Mouse (Mus musculus) embryo, embryonic 10.5 days (tissue): ENCODE measurements around the gene Ctrl.

Source experiments
- DNase-seq: peaks from one replicate; pipeline ENCODE4 v3.0.0-alpha.2; 2015; ENCODE audit warnings: low spot score

Ctrl gene

DNA sequence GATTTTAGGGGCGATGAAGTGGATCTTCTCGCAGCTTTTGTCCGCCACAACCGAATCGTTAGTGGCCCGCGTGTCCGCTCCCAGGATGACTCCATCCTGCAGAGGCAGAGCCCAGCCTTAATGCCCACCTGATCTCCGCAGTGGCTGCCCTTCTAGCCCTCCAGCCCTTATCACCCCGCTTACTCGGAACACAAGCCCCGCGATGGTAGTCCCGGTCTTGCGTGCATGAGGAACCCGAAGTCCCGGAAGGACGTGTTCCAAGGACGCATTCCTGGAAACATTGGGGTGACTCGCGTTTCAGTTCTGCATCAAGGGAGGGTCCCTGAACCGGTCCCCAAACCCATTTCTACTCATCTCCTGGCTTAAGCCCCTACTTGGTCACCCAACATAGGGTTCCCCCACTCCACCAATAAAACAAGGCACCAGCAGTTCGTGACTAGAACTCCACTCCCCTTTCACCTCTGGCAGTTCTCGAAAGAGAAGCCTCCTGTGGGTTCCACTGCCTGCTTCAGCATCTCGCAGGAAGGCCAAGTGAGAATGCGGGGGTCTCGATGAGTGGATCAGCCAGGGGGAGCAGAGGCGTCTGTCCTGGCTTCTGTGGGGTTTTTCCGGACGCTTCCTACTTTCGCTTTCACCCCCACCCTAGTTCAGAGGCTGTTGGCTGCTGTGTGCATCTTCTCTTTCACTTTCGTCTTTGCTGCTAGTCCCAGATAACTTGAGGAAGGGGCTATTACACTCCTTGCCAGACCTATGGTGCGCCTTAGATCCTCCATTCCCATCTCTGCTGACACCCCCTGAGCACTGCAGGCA is 4.0 kb upstream of the Ctrl start:
- peak; percentile 39 for DNase-seq

DNA sequence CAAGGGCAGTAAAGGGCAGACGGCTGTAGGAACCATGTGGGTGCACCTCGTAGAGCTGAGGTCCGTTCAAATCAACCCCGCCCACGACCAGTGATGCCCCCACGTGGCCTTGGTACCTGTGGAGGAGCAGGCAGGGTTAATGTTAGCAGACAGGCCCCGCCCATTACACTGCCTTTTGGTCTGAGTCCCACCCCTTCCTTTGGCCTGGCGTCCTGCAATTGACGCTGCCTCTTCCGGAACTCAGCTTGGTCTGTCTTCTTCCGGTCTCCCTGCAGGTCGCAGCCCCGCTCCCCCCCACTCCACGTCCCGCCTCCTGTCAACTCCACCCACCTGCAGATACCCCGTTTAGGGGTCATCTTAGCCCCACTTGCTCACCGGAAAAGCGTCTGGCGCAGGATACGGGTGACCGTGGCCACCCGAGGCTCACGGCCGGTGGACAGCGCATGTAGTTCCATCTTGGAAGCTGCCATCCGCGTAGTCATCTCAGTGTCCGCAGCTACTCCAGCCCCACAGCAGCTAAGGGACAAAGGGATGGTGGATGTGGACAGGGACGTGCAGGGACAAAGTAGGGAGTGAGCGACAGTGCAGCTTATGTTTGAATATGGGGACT is 3.3 kb upstream of the Ctrl start:
- DNase-seq, result peak; percentile 96

DNA sequence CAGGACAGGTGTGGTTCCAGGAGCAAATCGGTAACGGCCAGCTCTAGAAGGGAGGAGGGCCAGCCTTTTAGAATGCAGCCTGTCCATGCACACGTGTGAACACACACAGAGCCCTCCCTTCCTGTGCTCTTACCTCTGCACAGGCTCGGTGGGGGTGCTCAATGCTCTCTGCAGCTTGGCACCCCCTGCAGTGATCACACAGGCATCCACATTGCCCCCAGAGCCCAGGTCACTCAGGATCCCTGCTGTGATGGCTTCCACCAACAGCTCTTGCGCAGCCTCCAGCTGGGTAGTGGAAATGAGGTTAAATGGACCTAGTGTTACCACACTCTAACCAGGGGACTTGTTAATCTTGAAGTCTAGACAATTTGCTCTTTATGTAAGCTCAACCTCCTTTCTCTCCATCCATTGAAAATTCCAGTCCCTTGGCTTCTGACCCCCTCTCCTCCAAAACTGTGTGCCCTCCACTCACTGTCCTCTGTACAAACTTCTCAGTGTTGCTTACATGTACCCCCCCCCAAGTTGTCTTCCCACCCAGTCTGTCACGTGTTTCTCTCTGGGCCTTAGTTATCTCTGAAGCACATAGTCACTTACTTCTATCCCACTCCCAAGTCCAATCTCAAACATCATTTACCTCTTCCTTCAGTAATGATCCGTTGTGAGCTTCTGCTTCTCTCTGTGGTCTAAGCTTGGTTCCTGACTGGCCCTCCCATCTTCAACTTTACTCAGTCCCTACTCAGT is 2.4 kb upstream of the Ctrl start:
- DNase-seq, result no peak

DNA sequence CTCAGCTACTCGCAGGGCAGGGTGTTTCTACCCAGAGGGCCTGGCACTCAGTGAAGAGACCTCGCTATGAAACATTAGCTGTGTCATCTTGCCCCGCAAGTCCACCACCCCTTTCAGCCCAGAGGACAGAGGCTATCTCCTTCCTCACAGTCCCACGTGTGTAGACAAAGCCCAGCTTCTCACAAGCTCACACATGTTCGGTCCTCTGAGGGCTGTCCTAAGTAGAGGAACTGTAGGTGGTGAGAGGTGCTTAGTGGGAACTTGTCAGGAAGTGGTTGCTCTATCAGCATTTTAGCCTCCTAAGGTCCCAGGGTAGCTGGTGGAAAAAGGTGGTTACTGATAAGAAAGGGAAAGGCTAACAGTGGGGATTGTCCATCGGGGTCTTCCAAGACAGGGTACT is 1.4 kb upstream of the Ctrl start:
- DNase-seq, result no peak

DNA sequence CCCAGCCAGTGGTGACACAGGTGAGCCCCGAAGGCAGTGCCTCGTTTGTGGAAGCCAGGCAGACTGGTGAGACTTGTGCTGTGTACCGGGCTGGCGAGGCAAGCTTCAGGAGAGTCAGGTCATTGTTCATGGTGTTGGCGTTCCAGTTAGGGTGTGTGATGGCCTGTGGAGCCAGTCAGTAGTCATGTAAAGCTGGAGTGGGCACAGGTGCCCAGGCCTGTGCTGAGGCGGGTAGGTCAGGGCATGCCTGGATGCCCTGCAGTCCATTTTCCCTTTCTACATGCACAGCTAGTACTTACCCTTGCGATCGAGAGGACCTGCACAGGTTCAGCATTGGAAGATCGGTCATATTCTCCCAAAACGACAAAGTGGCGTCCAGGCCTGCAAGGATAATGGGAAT is 1.1 kb downstream of the Ctrl start:
- DNase-seq, result no peak

DNA sequence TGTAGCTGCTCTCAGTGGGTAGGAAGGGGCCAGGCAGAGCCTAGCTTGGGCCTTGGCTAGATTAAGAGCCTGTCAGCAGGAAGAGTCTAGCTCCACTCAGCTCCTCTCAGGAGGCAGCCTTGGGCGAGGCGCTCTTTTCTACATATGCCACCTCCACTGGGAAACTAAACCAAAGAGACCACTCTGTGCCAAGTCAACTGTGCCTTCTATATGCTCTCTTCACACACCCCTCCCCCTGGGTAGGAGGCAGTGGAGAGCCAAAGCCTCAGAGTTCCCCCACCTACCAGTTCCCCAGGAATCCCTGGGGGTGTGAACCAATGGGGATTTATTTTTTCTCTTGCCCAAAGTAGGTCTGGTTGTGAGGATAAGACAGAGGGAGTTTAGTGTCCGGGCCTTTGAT is 2.4 kb downstream of the Ctrl start:
- DNase-seq, result no peak

DNA sequence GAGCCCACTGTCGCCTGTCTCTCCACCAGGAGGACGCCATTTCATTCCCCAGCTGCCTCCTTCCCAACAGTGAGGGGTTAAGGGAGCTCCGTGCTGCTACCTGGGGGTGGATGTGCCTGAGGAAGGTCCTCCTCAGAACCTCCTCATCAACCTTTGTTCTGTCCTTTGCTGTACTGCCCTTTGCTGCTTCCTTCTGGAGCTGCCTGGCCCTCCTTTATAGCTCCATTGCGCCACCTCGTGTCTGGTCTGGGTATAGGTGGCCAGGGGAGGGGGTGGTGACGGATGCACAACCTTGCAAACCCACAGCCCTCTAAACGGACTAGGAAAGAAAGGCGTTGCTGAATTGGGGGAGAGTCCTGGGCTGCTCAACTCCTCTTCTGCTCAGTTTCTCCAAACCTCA is 3.1 kb downstream of the Ctrl start:
- peak; percentile 86 for DNase-seq

DNA sequence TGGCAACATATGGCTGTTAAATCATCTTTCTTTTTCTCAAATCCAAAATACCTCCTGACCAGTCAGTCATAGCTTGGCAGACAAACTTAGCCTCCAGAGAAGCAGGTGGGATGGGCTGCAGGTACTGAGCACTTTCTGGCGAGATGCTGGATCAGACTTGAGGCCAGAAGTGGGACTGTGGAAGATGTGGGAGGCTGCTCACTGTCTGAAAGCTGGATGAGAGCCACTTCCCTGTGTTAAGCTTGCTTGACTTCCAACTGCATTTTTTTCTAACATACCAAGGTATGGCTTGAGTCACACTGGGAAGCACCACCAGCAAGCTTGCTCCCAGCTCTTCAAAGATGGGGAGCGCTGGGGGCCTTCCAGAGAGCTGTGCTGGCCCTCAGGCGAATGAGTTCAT is 8.5 kb downstream of the Ctrl start:
- DNase-seq, result no peak

DNA sequence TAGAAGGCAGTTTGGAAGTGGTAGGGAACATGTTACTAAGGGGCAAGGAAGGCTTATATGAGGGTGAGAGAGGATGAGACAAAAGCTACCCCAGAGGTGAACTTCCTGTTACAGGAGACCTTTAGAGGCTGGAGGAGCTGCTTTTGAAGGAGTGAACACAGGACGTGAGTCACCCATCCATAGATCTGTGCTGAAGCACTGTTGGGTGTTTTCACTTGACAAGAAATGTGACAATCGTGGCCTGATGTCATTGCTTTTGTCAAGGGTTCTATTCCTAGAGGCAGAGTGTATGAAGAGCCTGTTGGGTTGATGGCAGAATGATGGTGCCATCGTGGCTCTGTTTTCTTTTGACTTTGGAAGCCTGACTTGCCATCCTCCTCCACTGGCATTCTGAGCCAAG is 14.3 kb downstream of the Ctrl start:
- no peak for DNase-seq

DNA sequence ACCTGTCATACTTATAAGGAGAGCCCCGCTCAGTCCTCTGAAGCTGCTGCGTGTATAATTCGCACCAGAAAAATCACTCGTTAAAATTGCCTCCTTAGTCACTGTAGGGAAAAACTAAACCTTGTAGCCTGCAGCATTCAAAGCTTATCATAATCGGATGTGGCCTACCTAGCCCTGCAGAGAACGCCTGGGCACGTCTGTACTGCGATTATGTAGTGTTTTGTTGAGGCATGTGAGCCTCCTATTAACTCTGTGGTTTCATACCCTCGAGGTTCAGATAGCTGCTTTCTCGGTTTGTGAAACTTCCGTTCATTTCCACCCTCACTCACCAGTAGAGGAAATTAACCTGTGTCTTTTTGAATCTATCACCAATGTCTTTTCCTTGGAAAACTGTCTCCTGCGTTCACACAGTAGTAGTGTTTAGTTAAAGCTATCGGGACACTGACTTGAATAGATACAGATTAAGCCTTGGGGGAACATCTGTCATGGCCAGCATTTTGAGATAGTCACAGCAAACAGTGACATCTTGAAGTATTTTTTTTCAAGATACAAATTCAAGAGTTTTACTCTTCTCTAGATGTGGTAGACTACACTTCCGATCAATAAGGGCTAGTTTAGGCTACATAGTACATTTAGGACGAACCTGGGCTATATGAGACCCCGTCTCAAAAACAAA is 32.6 kb downstream of the Ctrl start:
- DNase-seq, result no peak

DNA sequence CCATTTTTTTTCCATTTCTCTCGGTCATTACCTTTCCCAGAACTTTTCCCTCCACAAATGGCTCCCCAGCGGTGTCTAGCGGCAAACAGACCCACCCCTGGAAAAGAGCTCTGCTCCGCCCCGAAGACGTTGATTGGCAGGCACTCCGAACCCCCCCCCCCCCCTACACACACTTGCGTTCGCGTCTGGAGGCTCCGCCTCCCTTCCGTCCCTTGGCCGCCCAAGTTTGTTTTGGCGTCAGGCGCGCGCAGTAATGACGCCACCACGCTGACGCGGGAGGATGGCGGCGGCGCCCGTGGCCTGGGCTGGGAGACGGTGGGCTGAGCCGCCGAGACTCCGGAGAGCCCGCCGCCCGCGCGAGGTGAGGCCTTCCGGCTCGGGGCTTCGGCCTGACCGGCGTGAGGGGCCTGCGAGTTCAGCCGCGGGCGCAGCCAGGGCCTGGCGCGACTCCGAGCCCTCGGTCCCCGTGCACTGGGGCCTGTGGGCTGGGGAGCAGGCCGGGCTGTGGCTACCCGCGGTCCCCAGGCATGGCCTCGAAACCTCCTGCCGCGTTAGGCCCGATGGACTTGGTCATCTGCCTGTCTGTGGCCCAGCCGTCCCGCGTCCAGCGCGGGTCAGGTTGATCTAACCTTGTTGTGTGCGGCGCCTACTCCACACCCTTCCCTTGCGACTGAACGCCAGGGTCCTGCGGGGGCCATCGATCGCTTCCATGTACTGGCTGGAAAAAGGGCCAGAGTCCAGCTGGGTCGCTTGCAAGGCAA is 33.3 kb downstream of the Ctrl start, which contains the start of gene Pskh1:
TSS of gene Pskh1 (plus strand) at position 262 of the 761 bp plus-strand sequence.
- peak; percentile 95 for DNase-seq

DNA sequence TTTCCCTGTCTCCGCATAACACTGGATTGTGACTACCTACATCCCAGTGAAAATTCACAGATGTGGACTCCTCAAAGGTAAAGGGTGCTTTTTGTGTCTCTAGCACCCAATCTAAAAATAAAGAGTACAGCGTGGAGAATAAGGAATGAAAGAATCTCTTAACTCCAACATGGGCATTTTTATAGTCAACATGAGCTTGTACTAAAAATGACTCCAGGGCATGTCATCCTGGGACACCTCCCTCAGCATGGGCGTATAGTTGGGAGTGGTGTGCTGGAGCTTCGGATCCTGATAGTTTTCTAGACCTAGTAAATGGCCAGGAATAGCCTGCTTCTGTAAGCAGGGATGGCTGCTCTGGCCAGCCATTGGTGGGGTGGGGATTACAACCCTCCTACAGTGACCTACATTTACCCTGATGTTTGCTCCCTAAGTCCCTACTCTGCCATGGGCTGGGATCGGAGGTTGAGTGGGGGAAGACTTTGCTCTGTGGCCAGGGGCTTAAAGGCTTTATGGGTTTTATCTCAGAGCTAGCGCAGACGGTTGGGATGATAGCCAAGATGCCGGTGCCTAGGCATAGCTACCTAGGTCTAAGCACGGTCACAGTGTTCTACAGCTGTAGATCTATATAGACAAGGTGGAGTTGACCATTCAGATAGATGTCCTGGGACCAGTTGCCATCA is 35.7 kb downstream of the Ctrl start:
- no peak for DNase-seq

DNA sequence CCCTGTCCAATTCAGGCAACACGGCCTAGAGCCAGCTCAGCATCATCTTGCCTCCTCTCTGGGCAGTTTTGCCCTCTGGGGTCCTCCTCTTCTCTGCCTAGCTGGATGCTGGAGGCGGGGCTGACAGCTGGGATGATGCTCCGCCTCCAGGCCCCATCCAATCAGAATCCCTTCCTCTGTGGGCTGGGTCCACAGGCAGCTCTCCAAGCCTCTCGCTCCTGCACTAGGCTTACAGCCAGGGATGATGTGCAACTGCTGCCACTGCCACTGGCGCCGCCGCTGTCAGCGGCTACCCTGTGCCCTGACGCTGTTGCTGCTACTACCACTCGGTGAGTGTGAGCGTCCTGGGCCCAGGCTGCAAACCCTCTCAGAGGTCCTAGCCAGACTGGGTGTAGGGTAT is 40.3 kb downstream of the Ctrl start, which contains the start of gene Nrn1l:
TSS of gene Nrn1l (plus strand) at position 229 of the 400 bp plus-strand sequence.
- DNase-seq, result peak; percentile 85

DNA sequence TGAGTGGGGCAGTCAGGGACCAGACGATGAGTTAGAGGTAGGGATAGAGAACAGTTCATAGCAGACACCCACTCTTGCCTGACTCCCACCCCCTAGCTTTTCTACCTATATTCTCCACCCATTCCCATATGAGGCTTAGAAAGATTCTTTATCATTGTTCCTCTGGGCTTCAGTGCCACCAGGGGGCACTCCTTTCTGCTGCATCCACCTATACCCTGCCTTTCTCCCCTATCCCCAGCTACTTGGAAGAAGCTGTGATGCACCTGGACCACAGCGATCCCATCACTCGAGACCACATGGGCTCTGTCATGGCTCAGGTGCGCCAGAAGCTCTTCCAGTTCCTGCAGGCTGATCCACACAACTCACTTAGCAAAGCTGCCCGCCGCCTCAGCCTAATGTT is 41.2 kb downstream of the Ctrl start:
- no peak for DNase-seq

DNA sequence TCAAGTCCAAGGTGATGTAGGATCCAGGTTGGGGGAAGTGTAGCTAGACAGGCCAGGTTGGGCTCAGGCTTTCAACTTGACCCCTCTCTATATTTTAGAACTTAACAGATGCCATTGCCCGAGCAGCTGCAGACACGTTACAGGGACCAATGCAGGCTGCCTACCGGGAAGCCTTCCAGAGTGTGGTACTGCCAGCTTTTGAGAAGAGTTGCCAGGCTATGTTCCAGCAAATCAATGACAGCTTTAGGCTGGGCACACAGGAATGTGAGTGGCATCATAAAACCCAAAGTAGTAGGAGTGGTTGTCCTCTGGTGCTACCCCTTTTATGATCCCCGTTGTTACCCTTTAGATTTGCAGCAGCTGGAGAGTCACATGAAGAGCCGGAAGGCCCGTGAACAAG is 42.8 kb downstream of the Ctrl start:
- no peak for DNase-seq

DNA sequence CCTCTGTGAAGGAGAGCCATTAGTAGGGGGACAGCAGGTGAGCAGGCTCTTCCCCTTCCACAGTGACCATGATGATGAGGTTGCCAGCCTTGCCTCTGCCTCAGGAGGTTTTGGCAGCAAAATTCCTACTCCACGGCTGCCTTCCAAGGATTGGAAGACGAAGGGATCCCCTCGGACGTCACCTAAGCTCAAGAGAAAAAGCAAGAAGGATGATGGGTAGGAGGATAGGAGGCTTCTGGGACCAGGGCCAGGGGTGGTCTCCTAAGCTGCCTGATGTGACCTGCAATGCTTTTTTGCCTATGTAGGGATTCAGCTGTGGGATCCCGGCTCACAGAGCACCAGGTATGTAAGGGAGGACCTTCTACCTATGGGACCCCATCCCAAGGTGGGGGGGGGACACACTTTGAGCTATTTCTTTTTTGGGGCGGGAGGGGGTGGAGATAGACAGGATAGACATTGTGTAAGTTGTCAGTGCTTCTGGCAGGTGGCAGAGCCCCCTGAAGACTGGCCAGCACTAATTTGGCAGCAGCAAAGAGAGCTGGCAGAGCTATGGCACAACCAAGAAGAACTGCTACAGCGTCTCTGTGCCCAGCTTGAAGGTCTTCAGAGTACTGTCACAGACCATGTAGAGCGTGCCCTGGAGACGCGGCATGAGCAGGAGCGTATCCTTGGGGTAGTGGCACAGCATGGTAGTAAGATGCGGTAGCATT is 43.8 kb downstream of the Ctrl start:
- DNase-seq, result no peak
